Mouse (Mus musculus) intestine, embryonic 15.5 days (tissue): Measurements from ENCODE around the gene Ucp2. TPM values are rescaled to one million over a fixed set of nuclear protein-coding genes. Genes with fewer than 3 reads are reported as not detected.

ENCODE experiments used
- ATAC-seq: fragments of 200-750 bp; cut with Nextera tagmentation; 2 replicates; pipeline ENCODE4 v1.8.0; 2017; ENCODE audit warnings: moderate TSS enrichment, moderate library complexity
- H3K27ac ChIP-seq: fragments of 300-500 bp; sonication (generic); 2 replicates; pipeline ENCODE4 v1.5.1; 2015; ENCODE audit warnings: mild to moderate bottlenecking, inconsistent platforms
- H3K27me3 ChIP-seq: fragments of 300-500 bp; sonication (generic); replicated peaks from 2 replicates; pipeline ENCODE4 v1.6.1; 2015; ENCODE audit warnings: inconsistent platforms
- H3K36me3 ChIP-seq: fragments of 300-500 bp; sonication (generic); 2 replicates; pipeline ENCODE4 v1.6.1; 2015; ENCODE audit warnings: inconsistent platforms
- H3K4me1 ChIP-seq: fragments of 300-500 bp; sonication (generic); replicated peaks from 2 replicates; pipeline ENCODE4 v1.6.1; 2015; ENCODE audit warnings: inconsistent platforms
- H3K4me2 ChIP-seq: fragments of 300-500 bp; sonication (generic); replicated peaks from 2 replicates; pipeline ENCODE4 v1.6.1; 2015; ENCODE audit warnings: mild to moderate bottlenecking, inconsistent platforms
- H3K4me3 ChIP-seq: fragments of 300-500 bp; sonication (generic); replicated peaks from 2 replicates; pipeline ENCODE4 v1.5.1; 2015; ENCODE audit warnings: inconsistent platforms
- H3K9ac ChIP-seq: fragments of 300-500 bp; sonication (generic); 2 replicates; pipeline ENCODE4 v1.6.1; 2015; ENCODE audit warnings: inconsistent platforms
- H3K9me3 ChIP-seq: fragments of 300-500 bp; sonication (generic); 2 replicates; pipeline ENCODE4 v1.6.1; 2016; ENCODE audit warnings: inconsistent platforms
- WGBS: fragments of 180-500 bp; shearing (Covaris S2); methylation state at CpG from one replicate; pipeline ENCODE4 v1.1.7; 2015; 5-methylcytosine and 5-hydroxymethylcytosine counted together
- polyA plus RNA-seq: library from polyadenylated mRNA; unstranded; fragments of >200 nt; fragmentation: Nextera tagmentation; extraction: Ambion mirVana; gene quantifications from 2 replicates; pipeline ENCODE4 v1.2.1, GENCODE M21; 2015

The Ucp2 gene
- polyA plus RNA-seq, result 272 and 287 TPM in 2 replicates

DNA sequence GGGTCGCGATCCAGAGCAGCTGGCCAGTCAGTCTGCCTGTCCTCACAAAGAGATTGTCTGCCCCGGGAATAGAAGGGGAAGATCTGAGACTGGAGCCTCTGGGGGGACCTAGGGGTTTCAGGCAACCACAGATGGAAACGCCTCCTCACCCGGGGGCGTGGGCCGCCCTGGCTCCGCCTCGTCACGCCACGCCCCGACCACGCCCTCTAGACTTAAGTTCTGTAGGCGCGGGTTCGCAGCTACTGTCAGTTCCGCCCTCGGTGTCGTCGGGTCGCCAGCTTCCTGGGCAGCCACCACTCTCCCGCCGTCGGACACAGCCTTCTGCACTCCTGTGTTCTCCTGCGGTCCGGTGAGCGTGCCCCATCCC, at the start of gene Ucp2:
Gene Ucp2, plus strand, starts transcription at position 221 of the 367 bp plus-strand sequence.
- Histone ChIP-seq H3K36me3 (peaks cover 13% of the 10 kb centered on the region), H3K27me3 (no peaks in the 10 kb centered on the region), H3K9ac (peak within 1 kb of the TSS; percentile 57), H3K4me2 (peak within 1 kb of the TSS; percentile 90), H3K27ac (peak within 1 kb of the TSS; percentile 78), H3K9me3 (no peaks in the 10 kb centered on the region), H3K4me3 (peak within 1 kb of the TSS; percentile 52), H3K4me1 (peaks cover 39% of the 10 kb centered on the region)
- peak; percentile 87 for ATAC-seq
- under 1% methylated on average over 27 of the region's 27 CpGs for WGBS

DNA sequence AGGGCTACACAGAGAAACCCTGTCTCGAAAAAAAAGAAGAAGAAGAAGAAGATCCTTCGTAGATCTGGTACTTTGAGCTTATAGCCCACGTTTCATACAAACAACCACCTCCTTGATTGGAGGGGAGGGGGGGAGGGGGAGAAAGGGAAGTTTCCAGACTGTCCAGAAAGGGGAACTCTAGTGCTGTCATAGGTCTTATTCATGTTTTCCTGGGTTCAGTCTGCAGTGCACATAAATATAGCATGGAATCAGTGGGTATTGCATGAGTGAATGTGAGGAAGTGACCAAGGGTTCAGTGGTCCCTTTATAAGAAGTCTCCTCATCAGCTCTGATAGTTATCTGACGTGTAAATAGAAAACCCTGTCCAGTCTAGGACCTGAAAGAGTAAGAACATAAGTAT, 49.4 kb upstream of the Ucp2 start:
- ATAC-seq, result no peak
- no peaks in the 10 kb centered on the region for H3K27me3 ChIP-seq
- H3K27ac ChIP-seq, result no peak overlapping the region
- WGBS, result 73% methylated on average over 4 of the region's 4 CpGs
- no peak overlapping the region for H3K9ac ChIP-seq
- H3K4me2 ChIP-seq, result no peak overlapping the region
- 0 out of 2 replicates have a peak, but pooled peaks cover 8% of the 10 kb centered on the region for H3K36me3 ChIP-seq
- H3K9me3 ChIP-seq, result no peaks in the 10 kb centered on the region
- no peaks in the 10 kb centered on the region for H3K4me1 ChIP-seq
- no peak overlapping the region for H3K4me3 ChIP-seq

DNA sequence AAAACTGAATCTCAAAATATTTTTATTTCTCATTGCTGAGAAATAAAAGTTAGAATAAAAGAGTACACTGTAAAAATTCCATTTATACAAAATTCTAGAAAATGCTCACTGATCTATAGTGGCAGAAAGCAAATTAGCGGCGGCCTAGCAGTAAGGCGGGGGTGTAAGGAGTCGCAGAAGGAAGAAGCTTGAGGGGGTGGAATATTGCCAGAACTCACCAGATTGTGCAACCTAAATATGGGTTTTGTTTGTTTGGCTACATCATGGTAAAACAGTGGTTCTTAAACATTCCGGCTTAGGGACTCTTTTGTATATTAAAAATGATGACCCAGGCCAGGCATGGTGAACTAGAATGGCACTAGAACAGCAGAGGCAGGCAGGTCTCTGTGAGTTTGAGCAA, 46.9 kb upstream of the Ucp2 start:
- Histone ChIP-seq H3K36me3 (peaks cover 14% of the 10 kb centered on the region; the same call in 1 of the 2 replicates), H3K27me3 (no peaks in the 10 kb centered on the region), H3K9me3 (no peaks in the 10 kb centered on the region), H3K4me3 (no peak overlapping the region), H3K4me1 (no peaks in the 10 kb centered on the region), H3K9ac (no peak overlapping the region), H3K27ac (no peak overlapping the region), H3K4me2 (no peak overlapping the region)
- 95% methylated on average over 5 of the region's 5 CpGs for WGBS
- ATAC-seq, result no peak

DNA sequence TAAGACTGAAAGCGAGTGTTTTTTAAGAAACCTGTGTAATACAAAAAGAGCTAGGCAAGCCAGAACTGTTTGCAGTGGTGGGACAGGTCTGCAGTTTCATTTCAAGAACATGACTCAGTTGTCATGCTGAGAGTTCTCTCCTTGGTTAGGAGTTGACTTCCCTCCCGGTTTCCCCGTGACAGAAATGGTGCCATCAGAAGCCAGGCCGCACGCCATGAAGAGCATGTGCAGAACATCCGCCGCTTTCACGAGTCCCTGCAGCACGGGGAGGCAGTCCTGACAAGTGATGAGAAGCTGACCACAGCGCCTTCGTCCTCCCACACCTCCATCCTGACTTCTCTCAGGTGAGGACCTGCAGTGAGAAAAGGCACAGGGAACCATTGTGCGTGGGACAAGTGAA, 44.6 kb upstream of the Ucp2 start:
- H3K27me3 ChIP-seq, result no peaks in the 10 kb centered on the region
- H3K9ac ChIP-seq, result no peak overlapping the region
- H3K9me3 ChIP-seq, result no peaks in the 10 kb centered on the region
- no peak overlapping the region for H3K4me2 ChIP-seq
- ATAC-seq, result no peak
- WGBS, result 95% methylated on average over 12 of the region's 12 CpGs
- H3K27ac ChIP-seq, result no peak overlapping the region
- H3K4me1 ChIP-seq, result no peaks in the 10 kb centered on the region
- peaks cover 15% of the 10 kb centered on the region for H3K36me3 ChIP-seq
- no peak overlapping the region for H3K4me3 ChIP-seq

DNA sequence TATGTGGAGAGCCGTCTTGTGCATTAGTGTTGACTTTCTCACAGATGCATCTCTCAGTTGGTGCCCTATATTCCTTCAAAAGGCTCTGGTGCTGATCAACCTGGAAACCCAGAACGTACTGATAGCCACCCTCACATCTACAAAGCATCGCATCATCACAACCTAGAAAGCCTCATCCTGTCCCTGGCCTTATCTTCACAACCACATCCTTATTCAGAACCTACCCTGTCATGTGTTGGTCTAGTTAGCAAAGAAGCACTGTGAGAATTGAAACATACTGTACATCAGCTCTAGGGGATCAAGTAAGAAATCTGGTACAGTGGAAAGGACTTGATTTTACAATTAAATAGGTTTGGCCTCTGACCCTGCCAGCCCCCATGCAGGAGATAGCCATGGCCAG, 44.2 kb upstream of the Ucp2 start:
- Histone ChIP-seq H3K27me3 (no peaks in the 10 kb centered on the region), H3K4me1 (no peaks in the 10 kb centered on the region), H3K9me3 (no peaks in the 10 kb centered on the region), H3K27ac (no peak overlapping the region), H3K4me3 (no peak overlapping the region), H3K9ac (no peak overlapping the region), H3K36me3 (peaks cover 15% of the 10 kb centered on the region), H3K4me2 (no peak overlapping the region)
- WGBS, result 91% methylated on average over 3 of the region's 3 CpGs
- no peak for ATAC-seq

DNA sequence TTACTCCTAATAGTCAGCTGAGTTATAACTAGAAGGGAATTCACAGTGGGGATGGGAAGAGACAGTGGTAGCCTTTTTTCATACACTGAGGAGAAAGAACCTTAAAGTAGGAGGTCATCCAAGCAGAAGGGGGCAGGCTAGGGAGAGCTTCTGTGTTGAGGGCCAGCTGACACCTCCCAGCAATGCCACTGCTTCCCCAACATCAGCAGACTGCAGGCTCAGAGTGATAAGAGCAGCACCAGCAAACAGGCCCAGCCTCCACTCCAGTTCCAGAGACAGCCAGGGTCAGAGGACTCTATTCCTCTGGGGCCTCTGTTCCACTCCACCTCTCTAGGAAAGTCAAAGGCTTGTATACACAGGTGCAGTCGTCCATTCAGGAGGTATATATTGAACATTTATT, 35.0 kb upstream of the Ucp2 start:
- Histone ChIP-seq H3K4me2 (no peak overlapping the region), H3K36me3 (peaks cover 17% of the 10 kb centered on the region), H3K27me3 (no peaks in the 10 kb centered on the region), H3K4me3 (no peak overlapping the region), H3K4me1 (no peaks in the 10 kb centered on the region), H3K9me3 (no peaks in the 10 kb centered on the region), H3K27ac (no peak overlapping the region), H3K9ac (no peak overlapping the region)
- ATAC-seq, result peak; percentile 63; the same call in 1 of the 2 replicates
- WGBS, result 57% methylated on average over 1 of the region's 1 CpGs

DNA sequence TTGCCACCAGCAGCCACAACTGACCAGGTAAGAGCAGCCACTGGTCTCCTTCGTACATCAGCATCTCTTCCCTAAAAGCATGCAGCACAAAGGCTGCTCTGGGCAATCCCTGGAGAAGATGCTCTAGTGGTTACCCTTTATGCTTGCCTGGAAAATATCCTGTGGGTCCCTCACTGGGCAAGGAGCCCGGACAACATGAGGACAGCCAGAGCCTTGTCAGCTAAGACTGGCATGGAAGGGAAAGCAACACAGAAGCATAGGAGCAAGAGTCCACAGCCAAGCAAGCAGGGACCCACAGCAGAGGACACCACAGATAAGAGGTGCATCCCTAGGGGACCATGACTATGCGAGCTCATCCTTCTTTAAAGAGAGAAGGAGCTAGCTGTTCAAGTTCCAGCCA, 33.3 kb upstream of the Ucp2 start:
- no peak overlapping the region for H3K4me3 ChIP-seq
- 0 out of 2 replicates have a peak, but pooled peaks cover 3% of the 10 kb centered on the region for H3K4me1 ChIP-seq
- no peak for ATAC-seq
- no peak overlapping the region for H3K4me2 ChIP-seq
- H3K9me3 ChIP-seq, result no peaks in the 10 kb centered on the region
- H3K9ac ChIP-seq, result no peak overlapping the region
- no peaks in the 10 kb centered on the region for H3K27me3 ChIP-seq
- H3K36me3 ChIP-seq, result peaks cover 11% of the 10 kb centered on the region
- H3K27ac ChIP-seq, result no peak overlapping the region
- 89% methylated on average over 3 of the region's 3 CpGs for WGBS

DNA sequence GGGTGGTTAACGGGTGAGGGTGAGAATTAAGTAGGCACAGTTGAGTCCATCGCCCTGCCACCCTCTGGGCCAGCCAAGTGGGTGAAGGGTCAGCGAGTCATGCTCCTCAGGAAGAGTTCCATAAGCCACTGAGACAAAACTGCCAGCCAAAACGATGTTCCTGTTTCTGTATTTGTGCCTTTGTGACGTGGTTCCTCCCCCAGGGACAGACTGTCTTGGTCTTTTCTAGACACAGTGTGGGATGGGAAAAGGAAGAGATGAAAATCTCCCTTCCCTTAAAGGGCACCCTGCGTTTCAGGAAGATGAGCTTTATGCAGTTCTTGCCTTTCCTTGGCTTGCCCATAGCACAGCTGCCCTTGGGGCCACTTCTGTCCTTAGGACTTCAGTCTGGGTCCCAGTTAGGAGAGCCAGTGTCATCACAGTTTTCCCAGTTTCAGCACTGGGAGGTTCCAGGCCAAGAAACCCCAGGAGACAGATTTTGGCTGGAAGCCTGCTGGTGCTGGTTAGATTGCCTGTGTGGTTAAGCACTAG, 31.5 kb upstream of the Ucp2 start:
- 82% methylated on average over 6 of the region's 6 CpGs for WGBS
- no peak for ATAC-seq
- Histone ChIP-seq H3K36me3 (peaks cover 6% of the 10 kb centered on the region; the same call in 1 of the 2 replicates), H3K4me2 (no peak overlapping the region), H3K4me1 (peaks cover 11% of the 10 kb centered on the region), H3K4me3 (no peak overlapping the region), H3K9me3 (no peaks in the 10 kb centered on the region), H3K27ac (no peak overlapping the region), H3K9ac (no peak overlapping the region), H3K27me3 (no peaks in the 10 kb centered on the region)

DNA sequence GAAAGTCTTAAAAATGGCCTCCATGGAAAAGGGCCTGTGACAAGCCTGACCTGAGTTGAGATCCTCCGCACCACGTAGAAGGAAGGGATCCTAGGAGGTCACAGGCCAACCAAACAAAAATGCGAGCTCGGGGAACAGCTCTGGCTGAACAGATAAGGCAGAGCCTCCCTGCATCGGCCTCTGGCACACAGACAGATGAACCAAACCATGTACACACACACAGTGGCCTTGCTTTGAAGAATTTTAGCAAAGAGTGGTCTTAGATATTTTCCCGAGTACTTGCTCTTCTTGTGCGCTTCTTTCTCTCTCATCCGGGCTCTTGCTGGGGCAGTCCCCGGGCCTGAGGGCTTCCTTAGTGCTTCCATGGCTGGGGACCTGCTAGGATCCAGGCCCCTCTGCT, 29.9 kb upstream of the Ucp2 start:
- no peak overlapping the region for H3K9ac ChIP-seq
- no peak; the same call in 1 of the 2 replicates for ATAC-seq
- peaks cover 11% of the 10 kb centered on the region for H3K4me1 ChIP-seq
- no peak overlapping the region for H3K4me3 ChIP-seq
- H3K9me3 ChIP-seq, result no peaks in the 10 kb centered on the region
- no peak overlapping the region for H3K27ac ChIP-seq
- H3K36me3 ChIP-seq, result peaks cover 6% of the 10 kb centered on the region; the same call in 1 of the 2 replicates
- H3K27me3 ChIP-seq, result no peaks in the 10 kb centered on the region
- WGBS, result 68% methylated on average over 9 of the region's 9 CpGs
- no peak overlapping the region for H3K4me2 ChIP-seq

DNA sequence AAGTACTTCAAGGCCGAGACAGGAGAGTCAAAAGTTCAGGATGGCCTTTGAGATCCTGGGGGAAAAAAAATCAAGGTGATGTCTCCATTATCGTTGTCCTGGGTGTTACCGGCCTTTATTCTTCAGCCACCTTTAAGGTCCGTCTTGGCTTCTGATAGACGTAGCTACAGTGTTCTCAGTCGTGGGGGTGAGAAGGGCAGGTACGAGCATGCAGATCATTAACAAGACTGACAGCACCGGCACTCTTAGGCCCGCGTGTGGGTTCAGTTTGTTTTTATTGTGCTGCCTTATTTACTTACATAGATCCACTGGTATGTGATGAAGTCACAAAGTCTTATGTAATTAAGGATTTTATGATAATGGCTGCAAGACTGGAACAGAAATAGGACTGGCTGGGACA, 29.4 kb upstream of the Ucp2 start:
- H3K27ac ChIP-seq, result no peak overlapping the region
- H3K4me2 ChIP-seq, result no peak overlapping the region
- ATAC-seq, result no peak
- 67% methylated on average over 10 of the region's 10 CpGs for WGBS
- no peak overlapping the region for H3K9ac ChIP-seq
- no peaks in the 10 kb centered on the region for H3K27me3 ChIP-seq
- H3K36me3 ChIP-seq, result peaks cover 6% of the 10 kb centered on the region; the same call in 1 of the 2 replicates
- H3K9me3 ChIP-seq, result no peaks in the 10 kb centered on the region
- H3K4me1 ChIP-seq, result peaks cover 11% of the 10 kb centered on the region
- no peak overlapping the region for H3K4me3 ChIP-seq

DNA sequence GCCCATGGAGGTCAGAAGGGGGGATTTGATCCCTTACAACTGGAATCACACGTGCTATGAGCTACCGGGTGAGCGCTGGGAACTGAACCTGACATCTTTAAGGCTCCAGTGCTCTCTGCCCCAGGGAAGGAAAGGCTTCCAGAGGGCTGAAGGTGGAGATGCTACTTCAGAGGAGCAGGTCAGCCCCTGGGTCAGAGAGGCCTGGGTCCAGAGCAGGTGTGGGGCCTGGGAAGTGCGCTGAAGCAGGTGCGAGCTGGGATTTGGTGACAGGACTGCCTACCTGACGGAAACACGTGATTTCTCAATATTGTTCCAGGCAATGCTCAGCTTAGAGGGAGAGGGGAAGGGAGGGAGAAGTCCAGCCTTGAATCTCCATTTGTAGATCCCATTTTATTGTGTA, 28.9 kb upstream of the Ucp2 start:
- Histone ChIP-seq H3K36me3 (peaks cover 6% of the 10 kb centered on the region; the same call in 1 of the 2 replicates), H3K27me3 (no peaks in the 10 kb centered on the region), H3K4me3 (no peak overlapping the region), H3K4me1 (peaks cover 11% of the 10 kb centered on the region), H3K9ac (no peak overlapping the region), H3K4me2 (no peak overlapping the region), H3K27ac (no peak overlapping the region), H3K9me3 (no peaks in the 10 kb centered on the region)
- ATAC-seq, result no peak
- WGBS, result 93% methylated on average over 7 of the region's 7 CpGs

DNA sequence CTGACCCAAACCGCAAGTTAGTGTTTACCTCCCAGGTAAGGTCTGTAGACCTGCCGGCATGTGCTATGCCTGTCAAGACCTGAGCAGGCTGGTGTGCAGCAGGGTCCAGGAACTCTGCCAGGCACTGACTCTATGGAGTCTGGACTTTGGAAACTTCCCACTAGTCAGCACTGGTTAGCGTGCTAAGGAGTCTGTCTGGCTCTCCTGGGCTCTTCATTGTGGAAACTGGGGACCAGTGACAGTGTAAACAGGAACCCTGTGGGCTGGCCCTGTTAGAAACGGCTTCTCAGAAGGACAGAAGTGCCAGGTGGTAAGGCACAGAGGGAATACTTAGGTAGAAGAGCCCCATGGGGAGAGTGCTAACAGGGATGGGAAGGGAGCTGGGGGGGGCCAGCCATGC, 27.9 kb upstream of the Ucp2 start:
- Histone ChIP-seq H3K27me3 (no peaks in the 10 kb centered on the region), H3K4me3 (no peak overlapping the region), H3K4me1 (peaks cover 11% of the 10 kb centered on the region), H3K9me3 (no peaks in the 10 kb centered on the region), H3K9ac (0 out of 2 replicates have a peak overlapping the region, but pooled peaks have one; percentile 28), H3K36me3 (0 out of 2 replicates have a peak, but pooled peaks cover under 1% of the 10 kb centered on the region), H3K27ac (peak overlapping the region; percentile 58), H3K4me2 (peak overlapping the region; percentile 35)
- peak; percentile 77 for ATAC-seq
- 60% methylated on average over 4 of the region's 4 CpGs for WGBS

DNA sequence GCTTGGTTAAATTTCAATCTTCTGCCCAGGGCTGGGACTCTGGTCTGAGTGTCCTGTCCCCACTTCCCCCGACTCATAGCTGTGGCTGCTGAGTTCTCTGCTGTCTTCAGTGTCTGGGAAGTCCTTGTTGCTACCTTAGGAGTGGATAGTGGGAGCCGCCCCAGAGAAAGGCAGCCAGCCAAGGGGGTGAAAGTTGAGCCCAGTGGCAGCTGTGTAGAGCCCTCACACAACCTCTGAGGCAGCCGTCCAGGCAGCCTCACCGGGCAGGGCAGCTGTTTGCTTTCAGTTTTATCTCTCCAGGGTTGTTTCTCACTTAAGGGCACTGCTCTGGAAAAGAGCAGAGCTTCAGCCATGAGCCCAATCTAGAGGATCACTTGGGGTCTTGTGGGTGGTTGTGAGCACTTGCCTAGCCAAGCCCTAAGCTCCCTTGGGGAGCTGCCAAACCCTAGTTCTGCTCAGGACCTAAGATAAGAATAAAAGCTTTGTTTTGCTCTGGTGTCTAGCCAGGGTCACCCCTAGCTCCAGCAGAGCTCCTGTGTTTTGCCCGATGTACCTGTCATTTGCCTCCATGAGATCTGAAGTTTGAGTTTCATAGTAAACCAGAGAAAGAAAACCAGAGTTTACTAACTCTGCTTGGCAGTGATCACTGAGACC, 27.4 kb upstream of the Ucp2 start:
- Histone ChIP-seq H3K4me2 (peak overlapping the region; percentile 35), H3K9me3 (no peaks in the 10 kb centered on the region), H3K9ac (0 out of 2 replicates have a peak overlapping the region, but pooled peaks have one; percentile 28), H3K4me1 (peaks cover 11% of the 10 kb centered on the region), H3K36me3 (0 out of 2 replicates have a peak, but pooled peaks cover 2% of the 10 kb centered on the region), H3K4me3 (no peak overlapping the region), H3K27ac (peak overlapping the region; percentile 58), H3K27me3 (no peaks in the 10 kb centered on the region)
- WGBS, result 37% methylated on average over 5 of the region's 5 CpGs
- ATAC-seq, result peak; percentile 83
